Mouse (Mus musculus) heart, postnatal 14 days (tissue): ENCODE results near the gene Hexim2. TPM values are rescaled to one million over a fixed set of nuclear protein-coding genes. Genes with fewer than 3 reads are reported as not detected.
A peak's percentile ranks its signal among the peaks of the same experiment; 100 is the strongest.

Experiments
- DNase-seq, 2 experiments: peaks; one replicate each; pipeline ENCODE4 v3.0.0; 2021 to 2022
- intact Hi-C: fragments of 180-260 bp; cut with DNase I; formaldehyde crosslinking; loops from one replicate; pipeline ENCODE4 v1.15.1; 2025
- total RNA-seq, 2 experiments: library from RNA; stranded (reverse); gene quantifications; 2 replicates each; pipeline ENCODE4 v1.2.3; 2021

The Hexim2 gene
- total RNA-seq, 2 experiments from 2014 or later = 1.8 to 3.3 TPM

DNA sequence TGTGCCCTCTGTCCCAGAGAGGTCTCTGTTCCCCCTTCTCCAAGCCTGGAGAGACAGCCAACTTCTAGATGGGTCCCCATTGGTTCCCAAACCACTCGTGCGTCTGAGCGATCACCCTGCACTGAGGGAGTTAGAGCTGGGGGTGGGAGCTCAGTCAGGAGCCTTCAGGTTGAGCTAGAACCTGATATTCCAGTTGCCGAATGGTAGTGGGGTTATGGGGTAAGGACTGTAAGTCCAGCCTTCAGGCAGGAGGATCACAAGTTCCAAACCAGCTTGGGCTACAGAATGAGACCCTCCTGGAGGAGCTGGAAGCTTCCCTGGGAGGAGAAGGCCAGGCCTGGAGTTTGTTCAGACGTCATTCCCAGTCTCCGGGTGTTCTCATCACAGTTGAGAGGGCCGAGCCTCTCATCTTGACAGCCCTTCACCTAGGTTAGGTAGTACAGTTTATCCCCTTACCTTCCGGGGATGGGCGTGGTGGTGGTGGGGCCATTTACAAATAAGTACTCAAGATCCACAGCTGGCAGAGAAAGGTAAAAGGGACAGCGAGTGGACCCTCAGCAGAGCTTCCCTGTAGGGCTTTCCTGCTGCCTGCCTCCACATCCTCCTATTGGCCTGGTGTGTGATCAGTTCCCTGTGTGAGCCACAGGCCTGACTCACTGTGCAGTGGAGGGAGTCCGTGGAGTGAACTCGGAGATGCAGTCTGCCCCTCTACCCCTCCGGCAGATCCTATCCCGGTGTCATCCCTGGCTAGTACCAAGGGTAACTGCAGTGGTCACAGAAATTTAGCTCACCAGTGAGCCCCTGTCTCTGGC lies 7.9 kb downstream of the Hexim2 start:
- intact Hi-C loops = no loop called here
- no peak for DNase-seq

DNA sequence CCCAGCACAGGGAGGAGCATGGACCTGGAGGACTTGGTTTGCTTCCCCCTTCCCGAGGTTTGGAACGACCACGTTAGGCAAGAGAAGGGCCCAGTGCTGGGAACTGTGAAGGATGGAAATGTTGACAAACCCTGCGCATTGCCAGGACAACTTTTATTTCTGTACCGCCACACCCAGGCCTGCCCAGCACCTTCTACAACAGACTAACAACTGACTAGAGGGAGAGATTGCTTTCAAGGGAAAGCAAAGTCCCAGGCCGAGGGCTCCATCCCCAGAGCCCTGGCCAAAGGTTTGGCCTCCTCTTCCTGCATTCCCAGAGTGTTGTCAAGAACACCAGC lies 8.5 kb downstream of the Hexim2 start:
- intact Hi-C loops = no loop called here
- DNase-seq = no peak

DNA sequence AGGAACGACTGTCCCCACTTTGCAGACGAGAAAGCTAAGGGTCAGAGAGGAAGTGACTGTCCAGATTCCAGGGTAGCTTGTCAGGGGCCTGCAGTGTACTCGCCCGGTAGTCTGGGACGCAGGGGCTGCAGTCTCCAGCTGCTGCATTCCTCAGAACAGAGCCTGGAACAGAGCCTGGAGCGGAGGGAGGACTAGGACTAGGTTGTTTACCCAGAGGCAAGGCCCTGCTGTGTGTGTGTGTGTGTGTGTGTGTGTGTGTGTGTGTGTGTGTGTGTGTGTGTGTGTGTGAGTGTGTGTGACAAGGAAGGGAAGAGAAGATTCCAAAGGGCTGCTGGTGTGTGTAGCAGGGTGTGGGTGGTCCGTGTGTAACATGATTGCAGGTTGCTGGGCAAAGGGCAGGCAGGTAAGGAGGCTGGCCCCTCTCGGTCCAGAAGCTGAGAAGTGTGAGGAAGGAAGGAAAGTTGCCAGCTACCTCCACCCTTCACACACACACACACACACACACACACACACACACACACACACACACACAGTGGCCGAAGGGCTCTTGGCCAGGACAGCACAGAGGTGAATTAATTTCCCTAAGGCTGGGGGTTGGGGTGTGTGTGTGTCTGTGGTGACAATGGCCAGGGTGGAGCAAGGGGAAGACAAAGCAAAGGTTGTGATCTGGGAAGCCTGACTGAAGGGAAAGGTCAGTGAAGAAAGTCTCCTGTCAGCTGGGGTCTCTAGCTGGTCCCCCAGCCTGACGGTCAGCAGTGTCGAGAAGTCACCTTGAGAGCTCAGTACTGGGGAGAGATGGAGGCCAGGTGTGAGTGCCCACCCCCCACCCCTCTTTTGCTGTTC lies 9.1 kb downstream of the Hexim2 start:
- intact Hi-C loops = no loop called here

GRCm38 (mm10) chr11:103141944-103142255 lies 9.7 kb downstream of the Hexim2 start:
- intact Hi-C loops = no loop called here
- peak in 1 of 2 experiments; percentile 44 for DNase-seq

More for the DNA sequence above, 9.1 kb downstream of the Hexim2 start:
- peak; percentile 76 to 81 for DNase-seq

DNA sequence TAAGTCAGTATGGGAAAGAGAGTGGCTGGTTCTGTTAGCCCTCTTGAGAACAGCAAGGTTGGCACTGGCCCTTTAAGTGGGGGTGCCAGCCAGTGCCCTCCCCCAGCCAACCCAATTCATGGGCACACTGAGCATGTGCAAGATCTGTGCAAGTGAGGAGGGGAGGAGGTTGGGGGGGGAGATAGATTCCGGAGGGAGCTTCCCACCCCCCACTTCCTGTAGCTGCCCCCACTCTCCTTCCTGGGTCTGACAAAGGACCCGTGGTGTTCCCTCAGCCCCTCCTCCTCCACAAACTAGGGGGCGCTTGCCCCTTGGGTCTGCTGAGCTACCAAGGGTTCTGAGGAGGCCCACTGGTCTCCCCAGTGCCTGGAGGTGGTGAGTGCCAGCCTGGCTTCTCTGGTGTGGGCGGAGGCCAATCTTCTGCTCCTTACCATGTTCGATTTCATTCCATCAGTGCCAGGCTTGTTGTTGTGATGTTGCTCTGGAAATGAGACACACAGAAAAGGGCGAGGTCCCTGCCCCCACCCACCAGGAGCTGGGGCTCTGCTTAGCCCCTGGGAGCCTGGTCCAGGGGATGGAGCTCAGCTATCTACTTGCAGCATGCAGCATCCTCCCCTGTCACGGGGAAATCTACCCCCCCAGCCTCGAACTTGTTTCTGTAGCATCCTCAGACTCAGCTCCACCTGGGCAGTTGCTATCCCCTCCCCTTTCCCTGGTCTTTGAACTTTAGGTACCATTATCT lies 10.4 kb downstream of the Hexim2 start:
- peak; percentile 46 to 64 for DNase-seq
- intact Hi-C loops = no loop called here

- intact Hi-C loops = no loop called here
- no peak for DNase-seq
Observed at GRCm38 (mm10) chr11:103144309-103145285, 12.4 kb downstream of the Hexim2 start.

DNA sequence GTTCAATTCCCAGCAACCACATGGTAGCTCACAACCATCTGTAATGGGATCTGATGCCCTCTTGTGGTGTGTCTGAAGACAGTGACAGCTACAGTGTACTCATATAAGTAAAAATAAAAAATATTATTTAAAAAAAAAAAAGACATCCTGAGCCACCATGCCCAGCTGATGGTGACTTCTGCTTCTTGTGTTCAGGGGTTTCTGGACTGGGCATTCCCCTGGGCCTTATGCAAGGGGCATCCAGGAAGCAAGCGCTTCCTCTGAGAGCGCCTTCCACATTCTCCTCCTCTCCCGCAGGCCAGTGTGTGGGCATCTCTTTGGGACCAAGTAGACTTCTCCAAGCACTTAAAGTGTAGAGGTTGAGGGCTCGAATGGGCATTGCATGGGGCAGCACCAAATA lies 14.2 kb downstream of the Hexim2 start:
- intact Hi-C loops = no loop called here

DNA sequence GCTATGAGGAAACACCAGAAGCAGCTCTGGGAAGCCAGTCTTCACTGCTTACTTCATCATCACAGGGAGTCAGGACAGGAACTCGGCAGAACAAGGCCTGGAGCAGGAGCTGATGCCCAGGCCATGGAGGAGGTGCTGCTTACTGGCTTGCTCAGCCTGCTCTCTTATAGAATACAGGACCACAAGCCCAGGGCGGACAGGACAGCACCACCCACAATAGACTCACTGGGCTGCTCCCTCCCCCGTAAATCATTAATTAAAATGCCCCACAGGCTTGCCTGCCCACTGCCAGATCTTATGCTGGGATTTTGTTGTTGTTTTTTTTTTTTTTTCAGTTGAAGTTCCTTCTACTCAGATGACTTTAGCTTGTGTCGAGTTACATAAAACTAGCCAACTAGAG lies 15.5 kb downstream of the Hexim2 start:
- no peak for DNase-seq
- intact Hi-C loops = no loop called here

More for the DNA sequence above, 14.2 kb downstream of the Hexim2 start:
- no peak for DNase-seq

GRCm38 (mm10) chr11:103149771-103150170 lies 17.5 kb downstream of the Hexim2 start:
- DNase-seq = no peak
- intact Hi-C loops = loop anchor here (10.0 kb wide), 1 partner anchor 245 kb away; the partner anchor contains the start of gene Gfap

GRCm38 (mm10) chr11:103158621-103159478 lies 26.6 kb downstream of the Hexim2 start:
- DNase-seq = peak; percentile 98 to 99
- intact Hi-C loops = loop anchor here (1.0 to 10.0 kb wide), 3 partner anchors 42 to 254 kb away; partner anchors contain the start of gene Gfap

DNA sequence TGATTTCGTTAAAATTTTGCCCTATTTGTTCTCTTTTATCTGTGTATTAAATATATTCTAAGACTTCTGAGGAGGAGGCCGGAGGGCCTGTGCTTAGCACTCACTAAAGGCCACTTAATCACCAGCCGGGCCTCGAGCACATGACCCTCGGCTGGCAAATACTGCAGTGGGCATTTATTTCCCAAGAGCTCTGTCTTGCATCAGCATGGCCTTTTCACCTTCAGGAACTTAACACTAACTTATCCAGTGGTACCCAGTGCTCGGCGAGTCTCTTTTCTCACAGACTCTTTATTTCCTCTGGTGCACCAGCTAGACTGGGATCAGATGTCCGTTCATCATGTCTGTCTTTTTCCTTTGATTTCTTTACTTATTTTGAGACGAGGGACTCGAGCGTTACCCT lies 28.5 kb downstream of the Hexim2 start:
- DNase-seq = no peak
- intact Hi-C loops = no loop called here

GRCm38 (mm10) chr11:103161449-103161848 lies 29.2 kb downstream of the Hexim2 start:
- no peak for DNase-seq
- intact Hi-C loops = no loop called here

DNA sequence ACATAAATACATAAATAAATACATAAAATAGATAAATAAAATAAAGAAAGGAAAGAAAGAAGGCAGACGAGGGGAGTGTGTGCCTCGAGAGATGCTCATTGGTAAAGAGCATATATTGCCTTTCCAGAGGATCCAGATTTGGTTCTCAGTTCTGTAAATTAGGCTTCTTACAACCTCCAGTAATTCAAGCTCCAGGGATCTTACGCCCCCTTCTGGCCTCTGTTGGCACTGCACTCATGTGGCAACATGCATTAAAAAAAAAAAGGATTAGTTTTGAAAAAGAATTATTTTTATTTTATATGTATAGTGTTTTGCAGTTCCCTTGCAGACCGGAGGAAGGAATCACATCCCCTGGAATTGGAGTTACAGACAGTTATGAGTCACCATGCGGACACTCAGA lies 29.9 kb downstream of the Hexim2 start:
- DNase-seq = no peak
- intact Hi-C loops = no loop called here

DNA sequence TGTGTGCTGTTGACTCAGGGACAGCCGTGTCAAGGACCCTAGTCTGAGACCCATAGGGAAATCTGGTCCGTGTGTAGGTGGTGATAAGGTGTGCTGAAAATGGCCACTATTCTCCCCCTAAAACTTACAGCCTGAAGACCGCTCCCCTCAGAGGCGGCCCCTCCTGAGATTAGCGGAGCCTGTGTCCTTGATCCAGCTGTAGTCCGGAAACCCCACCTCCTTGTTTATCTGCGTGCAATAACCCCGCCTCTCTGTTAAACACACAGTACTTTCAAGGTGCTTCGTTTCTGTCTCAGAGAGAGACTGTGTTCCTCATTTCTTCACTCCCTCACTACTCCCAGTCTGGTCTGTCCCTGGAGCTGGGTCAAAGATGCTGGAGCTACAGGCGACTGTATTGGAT lies 32.2 kb downstream of the Hexim2 start:
- no peak for DNase-seq
- intact Hi-C loops = no loop called here

GRCm38 (mm10) chr11:103168690-103169390 lies 36.6 kb downstream of the Hexim2 start:
- intact Hi-C loops = loop anchor here (1.0 to 5.0 kb wide), 4 partner anchors 16 to 156 kb away; no protein-coding TSS in a partner anchor
- DNase-seq = peak; percentile 77 to 83

DNA sequence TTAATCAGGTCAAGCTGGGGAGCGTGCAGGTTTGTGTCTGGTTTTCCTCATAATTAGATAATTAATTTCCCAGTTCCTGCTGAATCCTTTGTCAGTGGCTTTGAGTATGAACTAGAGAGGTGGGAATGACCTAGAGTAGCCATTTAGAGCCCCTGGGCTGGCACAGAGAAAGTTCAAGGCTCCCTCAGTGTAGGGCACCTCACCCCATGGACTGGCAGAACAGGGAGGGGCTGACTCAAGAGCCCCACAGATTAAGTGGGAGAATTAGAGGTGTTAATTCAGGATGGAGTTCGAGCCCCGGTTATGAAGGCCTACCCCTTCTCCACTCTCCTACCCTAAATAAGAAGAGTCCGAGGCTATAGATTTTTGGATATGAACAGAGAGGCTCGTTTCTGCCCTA lies 37.4 kb downstream of the Hexim2 start:
- DNase-seq = no peak

DNA sequence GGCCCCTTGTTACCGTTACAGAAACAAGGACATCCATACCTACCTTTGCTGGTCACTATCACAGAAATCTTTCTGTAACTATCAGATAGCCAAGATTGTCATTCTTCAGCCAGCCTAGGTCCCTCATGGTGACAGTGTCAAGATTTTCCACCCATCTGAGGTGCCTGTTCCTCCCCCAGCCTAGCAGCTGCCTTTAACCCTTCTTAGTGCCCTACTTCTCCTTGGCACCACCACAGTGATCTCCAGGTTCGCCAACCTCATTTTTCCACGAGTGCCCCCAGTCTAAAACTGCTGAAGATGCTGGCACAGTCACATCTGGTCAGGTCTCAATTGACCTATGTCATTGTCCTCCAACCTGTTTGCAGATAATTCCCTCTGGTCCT lies 37.9 kb downstream of the Hexim2 start:
- intact Hi-C loops = no loop called here
- no peak for DNase-seq

More for the DNA sequence above, 37.4 kb downstream of the Hexim2 start:
- intact Hi-C loops = loop anchor here (2.0 to 5.0 kb wide), 2 partner anchors 15 to 63 kb away; no protein-coding TSS in a partner anchor
